Mouse (Mus musculus) forebrain, embryonic 10.5 days (tissue): Measurements from ENCODE around the gene Grm8. TPM values are rescaled to one million over a fixed set of nuclear protein-coding genes. Genes with fewer than 3 reads are reported as not detected.

Experiments used
- DNase-seq: peaks from one replicate; pipeline ENCODE4 v3.0.0-alpha.2; 2017; ENCODE audit warnings: low spot score; ENCODE audit errors: extremely low spot score
- H3K27ac ChIP-seq: fragments of 300-500 bp; sonication (generic); 2 replicates; pipeline ENCODE4 v1.5.1; 2016; ENCODE audit warnings: mild to moderate bottlenecking
- H3K27me3 ChIP-seq: fragments of 300-500 bp; sonication (generic); 2 replicates; pipeline ENCODE4 v1.6.1; 2016; ENCODE audit warnings: mild to moderate bottlenecking; ENCODE audit not compliant: poor library complexity, severe bottlenecking
- H3K36me3 ChIP-seq: fragments of 300-500 bp; sonication (generic); replicated peaks from 2 replicates; pipeline ENCODE4 v1.6.1; 2016; ENCODE audit warnings: mild to moderate bottlenecking, moderate library complexity
- H3K4me1 ChIP-seq: fragments of 300-500 bp; sonication (generic); 2 replicates; pipeline ENCODE4 v1.6.1; 2016
- H3K4me3 ChIP-seq: fragments of 300-500 bp; sonication (generic); 2 replicates; pipeline ENCODE4 v1.5.1; 2016; ENCODE audit warnings: mild to moderate bottlenecking, moderate library complexity
- H3K9me3 ChIP-seq: fragments of 300-500 bp; sonication (generic); 2 replicates; pipeline ENCODE4 v1.6.1; 2016; ENCODE audit warnings: mild to moderate bottlenecking, moderate library complexity
- WGBS: fragments of 180-500 bp; shearing (Covaris S2); methylation state at CpG from one replicate; pipeline ENCODE4 v1.1.7; 2016; 5-methylcytosine and 5-hydroxymethylcytosine counted together
- polyA plus RNA-seq: library from polyadenylated mRNA; unstranded; fragments of >200 nt; fragmentation: Nextera tagmentation; extraction: Ambion mirVana; gene quantifications from 2 replicates; pipeline ENCODE4 v1.2.1, GENCODE M21; 2016

The Grm8 gene
- polyA plus RNA-seq, 1 experiment from 2014 or later, result 0.78 TPM

DNA sequence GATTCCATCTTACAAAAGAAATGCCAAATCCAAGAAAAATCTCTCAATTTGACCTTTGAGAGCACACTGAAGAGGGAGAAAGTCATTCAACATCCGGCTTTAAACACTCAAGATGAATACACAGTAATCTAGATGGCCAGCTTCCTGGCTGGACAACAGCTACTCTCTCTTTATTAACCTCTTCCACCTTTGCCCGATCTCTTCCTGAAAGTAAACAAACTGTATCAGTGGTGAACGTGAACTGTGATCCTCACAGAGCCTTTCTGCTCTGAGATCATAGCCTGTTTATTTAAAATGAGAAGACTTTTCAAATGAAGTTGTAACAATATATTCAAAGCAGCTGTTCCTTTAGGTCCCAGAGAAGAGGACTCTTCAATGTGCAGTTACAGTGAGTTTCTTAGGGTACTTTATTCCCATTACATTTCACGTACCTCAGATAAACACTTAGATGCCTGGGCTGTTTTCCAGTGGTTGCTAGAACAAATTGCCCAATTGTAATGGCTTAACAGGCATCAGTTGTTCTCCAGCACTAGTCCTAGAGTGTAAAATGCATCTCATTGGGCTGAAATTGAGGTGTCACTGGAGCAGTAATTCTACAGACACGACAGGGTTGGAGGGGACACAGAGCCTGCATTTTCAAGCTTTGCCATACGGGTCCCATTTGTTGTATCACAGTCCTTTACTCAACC lies 473.1 kb downstream of the Grm8 start:
- Histone ChIP-seq H3K27me3 (no peaks in the 10 kb centered on the region), H3K9me3 (no peaks in the 10 kb centered on the region), H3K36me3 (no peaks in the 10 kb centered on the region), H3K4me1 (no peaks in the 10 kb centered on the region), H3K4me3 (no peak overlapping the region), H3K27ac (no peak overlapping the region)
- WGBS, result 77% methylated on average over 6 of the region's 6 CpGs
- no peak for DNase-seq

DNA sequence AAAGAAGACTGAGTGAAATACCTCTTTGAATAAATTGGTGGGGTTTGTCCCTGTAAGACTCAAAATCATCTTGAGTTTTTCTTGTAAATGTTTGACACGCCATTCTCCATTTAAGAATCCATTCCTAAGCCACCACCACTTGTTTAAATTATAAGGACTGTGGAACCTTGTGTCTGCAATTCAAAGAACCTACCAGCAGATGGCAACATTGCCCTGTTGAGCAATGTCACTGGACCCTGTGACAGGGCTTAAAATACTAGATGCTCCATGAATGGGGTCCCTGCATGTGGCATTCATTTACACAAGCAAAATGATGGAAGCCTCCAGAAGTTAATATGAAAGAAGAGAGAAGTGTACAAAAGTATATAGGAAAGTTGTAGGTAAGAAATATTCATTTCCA lies 477.5 kb downstream of the Grm8 start:
- H3K4me1 ChIP-seq, result no peaks in the 10 kb centered on the region
- no peak overlapping the region for H3K27ac ChIP-seq
- no peaks in the 10 kb centered on the region for H3K27me3 ChIP-seq
- peak; percentile 41 for DNase-seq
- H3K4me3 ChIP-seq, result no peak overlapping the region
- WGBS, result 65% methylated on average over 1 of the region's 1 CpGs
- 0 out of 2 replicates have a peak, but pooled peaks cover 4% of the 10 kb centered on the region for H3K9me3 ChIP-seq
- no peaks in the 10 kb centered on the region for H3K36me3 ChIP-seq

DNA sequence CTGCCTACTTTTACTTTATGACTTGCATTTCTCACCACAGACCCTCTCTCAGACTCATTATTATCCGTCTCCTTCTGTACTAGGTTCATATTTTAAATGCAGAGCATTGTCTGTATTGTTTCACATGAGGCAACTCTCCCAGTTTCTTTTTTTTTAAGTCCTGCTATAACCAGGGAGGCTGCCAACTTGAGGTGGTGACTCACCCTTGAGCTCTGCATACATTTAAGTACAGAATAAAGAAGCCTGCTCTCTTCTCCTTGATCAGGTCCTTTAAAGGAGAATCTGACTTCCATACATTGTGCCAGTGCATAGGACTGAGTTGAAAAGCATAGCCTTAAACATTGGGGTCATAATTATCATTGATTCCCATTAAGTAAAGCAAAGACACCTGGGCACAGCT lies 488.5 kb downstream of the Grm8 start:
- no peaks in the 10 kb centered on the region for H3K27me3 ChIP-seq
- no peak for DNase-seq
- no peak overlapping the region for H3K27ac ChIP-seq
- no peaks in the 10 kb centered on the region for H3K36me3 ChIP-seq
- H3K9me3 ChIP-seq, result no peaks in the 10 kb centered on the region
- no peak overlapping the region for H3K4me3 ChIP-seq
- H3K4me1 ChIP-seq, result no peaks in the 10 kb centered on the region
- WGBS, result 88% methylated on average over 1 of the region's 1 CpGs

DNA sequence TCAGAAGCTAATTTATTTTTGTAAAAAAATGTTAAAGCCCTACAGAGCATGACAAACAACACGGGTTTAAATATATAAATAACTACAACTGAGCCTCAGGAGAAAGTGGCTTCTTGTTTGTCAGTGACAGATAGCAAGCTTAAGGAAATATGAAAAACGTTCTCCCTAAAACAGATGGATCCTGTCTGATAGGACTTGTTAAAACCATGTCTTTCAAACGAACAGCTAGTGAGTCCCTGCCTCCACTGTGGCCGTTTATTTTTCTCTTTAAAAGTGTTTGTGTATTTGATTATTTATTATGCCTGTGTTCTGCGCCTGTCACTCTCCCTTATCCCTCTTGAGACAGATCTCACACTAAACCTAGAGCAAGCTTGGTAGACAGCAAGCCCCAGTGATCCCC lies 489.9 kb downstream of the Grm8 start:
- DNase-seq, result no peak
- WGBS, result 86% methylated on average over 5 of the region's 5 CpGs
- Histone ChIP-seq H3K9me3 (no peaks in the 10 kb centered on the region), H3K4me3 (no peak overlapping the region), H3K27ac (no peak overlapping the region), H3K36me3 (no peaks in the 10 kb centered on the region), H3K27me3 (no peaks in the 10 kb centered on the region), H3K4me1 (no peaks in the 10 kb centered on the region)

DNA sequence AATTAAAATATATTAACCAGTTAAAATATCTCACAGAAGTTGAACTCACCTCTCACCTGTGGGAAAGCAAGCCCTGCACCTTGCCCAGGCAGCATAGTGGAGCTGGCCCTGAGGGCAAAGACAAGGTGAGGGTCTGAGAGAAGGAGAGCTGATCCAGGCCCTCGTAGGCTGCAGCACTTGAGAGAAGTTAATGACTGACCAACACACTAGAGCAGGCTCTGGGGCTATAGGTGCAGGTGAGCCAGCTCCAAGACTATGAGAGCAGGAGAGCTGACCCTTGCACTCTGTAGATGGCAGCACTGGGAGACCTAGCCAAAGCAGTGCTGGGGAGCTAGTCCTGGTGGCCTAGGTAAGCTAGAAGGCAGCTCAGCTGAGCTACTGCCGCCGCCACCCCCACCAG lies 499.1 kb downstream of the Grm8 start:
- no peaks in the 10 kb centered on the region for H3K27me3 ChIP-seq
- H3K27ac ChIP-seq, result no peak overlapping the region
- H3K36me3 ChIP-seq, result no peaks in the 10 kb centered on the region
- 72% methylated on average over 3 of the region's 3 CpGs for WGBS
- no peaks in the 10 kb centered on the region for H3K9me3 ChIP-seq
- H3K4me1 ChIP-seq, result no peaks in the 10 kb centered on the region
- no peak overlapping the region for H3K4me3 ChIP-seq
- no peak for DNase-seq

DNA sequence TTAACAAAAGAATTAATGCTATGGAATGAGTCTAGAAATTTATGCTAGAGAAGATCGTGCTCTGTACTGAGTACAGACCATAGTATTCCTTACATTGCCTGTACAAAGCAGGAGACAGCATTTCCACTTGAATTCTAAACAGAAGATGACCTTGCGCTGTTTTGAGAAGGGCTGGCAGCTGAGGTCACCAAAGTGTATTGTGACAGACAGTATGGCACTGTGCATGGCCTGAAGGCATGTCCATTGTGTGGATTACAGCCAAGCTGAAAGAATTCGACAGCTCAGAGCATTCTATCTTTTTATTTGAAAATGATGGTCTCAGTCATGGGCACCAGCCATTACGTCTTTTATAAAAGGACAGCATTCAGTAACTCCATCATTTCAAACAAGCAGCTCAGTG lies 517.5 kb downstream of the Grm8 start:
- no peak for DNase-seq
- H3K9me3 ChIP-seq, result no peaks in the 10 kb centered on the region
- 72% methylated on average over 4 of the region's 4 CpGs for WGBS
- H3K27me3 ChIP-seq, result no peaks in the 10 kb centered on the region
- H3K4me1 ChIP-seq, result no peaks in the 10 kb centered on the region
- H3K4me3 ChIP-seq, result no peak overlapping the region
- H3K27ac ChIP-seq, result no peak overlapping the region
- H3K36me3 ChIP-seq, result no peaks in the 10 kb centered on the region

DNA sequence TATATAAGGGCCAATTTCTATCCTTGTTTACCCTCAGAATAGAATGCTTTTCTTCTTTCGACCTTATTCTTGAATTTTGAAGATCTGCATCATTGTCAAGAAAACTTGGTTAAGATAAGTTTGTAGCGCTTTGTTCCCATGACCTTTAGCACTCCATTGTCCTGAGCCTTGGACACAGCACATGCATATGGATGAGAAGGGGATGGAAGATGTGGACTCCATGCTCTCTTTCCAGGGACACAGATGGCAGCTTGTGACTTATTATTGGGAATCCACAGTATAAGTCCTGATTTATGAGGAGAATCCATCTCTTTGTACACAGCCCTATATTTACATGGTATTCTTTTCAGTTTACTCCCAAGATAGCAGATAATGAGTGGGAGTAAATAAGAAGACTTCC lies 554.5 kb downstream of the Grm8 start:
- Histone ChIP-seq H3K27me3 (no peaks in the 10 kb centered on the region), H3K36me3 (no peaks in the 10 kb centered on the region), H3K27ac (no peak overlapping the region), H3K9me3 (no peaks in the 10 kb centered on the region), H3K4me3 (no peak overlapping the region), H3K4me1 (no peaks in the 10 kb centered on the region)
- DNase-seq, result no peak
- WGBS, result 86% methylated on average over 2 of the region's 2 CpGs

DNA sequence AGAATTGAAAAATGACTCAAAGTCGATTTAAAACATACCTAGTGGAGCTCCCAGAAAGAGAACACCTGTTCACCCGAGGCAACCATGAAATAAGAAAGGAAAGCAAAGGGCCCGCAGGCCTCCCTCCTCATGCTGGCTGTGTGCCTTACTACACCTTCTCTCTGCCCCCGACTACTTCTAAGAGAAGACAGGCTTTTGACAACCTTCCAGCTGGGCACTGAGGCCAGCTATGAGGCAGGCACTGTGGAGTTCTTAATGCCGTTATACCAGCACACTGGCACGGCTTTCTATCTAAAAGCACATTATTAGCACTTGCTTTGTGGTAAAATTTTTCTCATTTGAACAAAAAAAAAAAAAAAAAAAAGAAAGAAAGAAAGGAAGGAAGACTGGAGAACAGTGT lies 589.5 kb downstream of the Grm8 start:
- no peak overlapping the region for H3K4me3 ChIP-seq
- H3K27ac ChIP-seq, result no peak overlapping the region
- no peak for DNase-seq
- WGBS, result 81% methylated on average over 6 of the region's 6 CpGs
- no peaks in the 10 kb centered on the region; the same call in 1 of the 2 replicates for H3K4me1 ChIP-seq
- no peaks in the 10 kb centered on the region for H3K9me3 ChIP-seq
- H3K36me3 ChIP-seq, result no peaks in the 10 kb centered on the region
- no peaks in the 10 kb centered on the region for H3K27me3 ChIP-seq

DNA sequence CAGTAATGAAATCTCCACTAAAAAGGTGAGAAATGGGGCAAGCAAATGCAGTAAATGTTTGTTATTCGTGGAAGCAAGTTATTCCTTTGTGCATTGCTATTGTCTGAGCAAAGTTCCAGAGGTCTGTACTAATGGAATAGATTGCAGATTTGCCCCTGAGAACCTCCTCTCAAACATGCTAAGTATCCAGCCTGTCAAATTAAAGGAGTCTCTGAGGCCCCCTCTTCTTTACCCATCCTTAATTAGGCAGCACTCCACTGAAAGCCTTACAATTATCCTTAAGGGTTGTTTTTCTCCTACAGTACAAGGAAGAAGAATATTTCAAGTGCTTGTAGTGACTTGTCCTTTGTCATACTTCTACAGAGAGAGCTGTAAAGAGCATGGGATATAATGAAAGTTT lies 617.4 kb downstream of the Grm8 start:
- WGBS, result 63% methylated on average over 1 of the region's 1 CpGs
- H3K36me3 ChIP-seq, result no peaks in the 10 kb centered on the region
- H3K4me3 ChIP-seq, result no peak overlapping the region
- H3K4me1 ChIP-seq, result 0 out of 2 replicates have a peak, but pooled peaks cover 6% of the 10 kb centered on the region
- H3K27me3 ChIP-seq, result no peaks in the 10 kb centered on the region
- no peak for DNase-seq
- H3K9me3 ChIP-seq, result no peaks in the 10 kb centered on the region
- no peak overlapping the region for H3K27ac ChIP-seq

DNA sequence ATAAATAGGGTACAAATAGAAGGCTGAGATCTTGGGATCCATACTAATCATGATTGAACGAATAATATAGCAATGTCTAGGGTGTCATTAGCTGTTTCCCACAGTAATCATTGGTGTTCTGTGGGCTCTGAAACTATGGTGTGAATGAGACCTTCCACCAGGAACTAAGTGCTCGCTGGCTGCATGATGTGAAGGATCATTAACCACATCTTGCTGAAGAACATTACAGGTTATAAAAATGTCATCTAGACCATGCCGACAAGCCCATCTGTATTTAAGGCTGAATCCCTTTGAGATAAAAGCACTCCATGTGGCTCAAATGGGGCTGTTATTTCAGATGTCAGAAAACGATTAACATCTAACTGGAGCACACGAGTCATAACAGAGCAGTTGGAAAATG lies 674.0 kb downstream of the Grm8 start:
- H3K36me3 ChIP-seq, result no peaks in the 10 kb centered on the region
- DNase-seq, result no peak
- no peaks in the 10 kb centered on the region for H3K27me3 ChIP-seq
- no peak overlapping the region for H3K4me3 ChIP-seq
- no peak overlapping the region for H3K27ac ChIP-seq
- H3K9me3 ChIP-seq, result no peaks in the 10 kb centered on the region
- 87% methylated on average over 5 of the region's 5 CpGs for WGBS
- no peaks in the 10 kb centered on the region for H3K4me1 ChIP-seq

DNA sequence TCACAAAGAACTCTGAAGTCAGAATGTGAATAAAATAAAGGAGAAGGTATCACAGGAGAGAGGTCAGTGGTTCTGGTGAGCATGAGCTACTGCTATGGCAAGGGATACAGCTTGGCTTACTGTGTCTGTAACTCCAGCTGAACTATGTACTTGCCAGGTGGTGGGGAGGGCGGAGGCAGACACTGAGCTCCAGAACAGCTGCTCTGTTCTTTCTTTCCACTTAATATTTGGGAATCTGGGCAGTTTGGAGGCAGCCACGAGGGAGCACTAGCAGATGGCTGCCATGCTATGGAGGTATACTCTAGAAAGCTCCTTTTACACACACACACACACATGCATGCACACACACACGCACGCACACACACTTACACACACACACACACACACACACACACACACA lies 726.5 kb downstream of the Grm8 start:
- Histone ChIP-seq H3K9me3 (no peaks in the 10 kb centered on the region), H3K4me3 (no peak overlapping the region), H3K27ac (no peak overlapping the region), H3K4me1 (no peaks in the 10 kb centered on the region), H3K27me3 (no peaks in the 10 kb centered on the region), H3K36me3 (no peaks in the 10 kb centered on the region)
- DNase-seq, result no peak
- WGBS, result 85% methylated on average over 4 of the region's 4 CpGs

DNA sequence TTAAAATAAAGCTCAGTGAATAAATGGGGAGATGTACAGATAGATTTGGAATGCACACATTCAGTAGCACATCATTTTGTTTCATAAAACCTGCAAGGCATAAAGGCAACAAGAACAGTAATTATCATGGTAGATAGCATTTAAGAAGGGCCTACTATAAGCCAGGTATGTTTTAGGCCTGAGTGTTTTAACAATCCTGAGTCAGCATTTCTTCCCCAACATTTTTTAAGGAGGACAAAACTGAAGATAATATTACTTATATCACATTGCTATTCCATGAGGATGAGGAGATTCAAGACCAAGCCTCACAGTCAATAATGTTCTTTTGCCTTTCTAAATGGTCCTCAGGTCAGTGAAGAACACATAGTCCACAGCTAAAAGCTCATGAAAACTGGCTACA lies 762.6 kb downstream of the Grm8 start:
- no peaks in the 10 kb centered on the region for H3K27me3 ChIP-seq
- no peaks in the 10 kb centered on the region for H3K36me3 ChIP-seq
- no peak overlapping the region for H3K27ac ChIP-seq
- no peak for DNase-seq
- no peak overlapping the region for H3K4me3 ChIP-seq
- no peaks in the 10 kb centered on the region for H3K4me1 ChIP-seq
- H3K9me3 ChIP-seq, result no peaks in the 10 kb centered on the region

DNA sequence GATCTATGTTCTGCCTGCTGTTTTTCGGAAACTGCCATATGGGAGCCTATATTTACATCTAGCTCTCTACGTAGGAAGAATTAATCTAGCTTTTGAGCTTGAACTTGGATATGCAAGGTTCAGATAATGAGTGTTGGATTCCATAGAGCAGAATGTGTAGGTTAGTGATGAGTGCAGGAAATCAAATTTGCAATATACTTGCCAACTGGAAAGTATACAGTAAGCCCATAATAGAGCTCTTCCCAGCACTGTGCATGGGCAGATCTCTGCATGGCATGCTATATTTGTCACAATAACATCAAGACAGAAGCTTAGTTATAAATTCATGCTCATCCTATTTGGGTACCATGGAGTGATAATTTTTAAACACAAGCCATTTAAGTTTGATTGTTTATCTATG lies 763.9 kb downstream of the Grm8 start:
- no peak overlapping the region for H3K27ac ChIP-seq
- DNase-seq, result no peak
- no peaks in the 10 kb centered on the region for H3K9me3 ChIP-seq
- H3K4me3 ChIP-seq, result no peak overlapping the region
- no peaks in the 10 kb centered on the region for H3K4me1 ChIP-seq
- no peaks in the 10 kb centered on the region for H3K36me3 ChIP-seq
- H3K27me3 ChIP-seq, result no peaks in the 10 kb centered on the region
- WGBS, result 86% methylated on average over 2 of the region's 2 CpGs

DNA sequence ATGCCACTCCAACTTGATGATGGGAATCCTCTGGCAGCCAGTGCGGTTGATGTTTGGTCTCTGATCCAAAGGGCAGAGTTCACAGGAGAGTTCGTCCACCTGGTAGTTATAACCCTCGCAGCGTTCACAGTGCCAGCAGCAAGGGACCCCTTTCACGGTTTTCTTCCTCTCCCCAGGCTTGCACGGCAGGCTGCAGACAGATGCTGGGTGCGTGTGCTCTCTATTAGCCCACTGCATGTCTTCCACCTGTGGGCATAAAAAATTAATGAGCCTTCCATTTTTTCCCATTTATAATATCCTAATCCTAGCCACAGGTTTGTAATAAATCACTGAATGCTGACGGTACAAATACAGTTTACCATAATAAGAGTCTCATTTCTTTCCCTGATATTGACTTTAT lies 771.2 kb downstream of the Grm8 start:
- Histone ChIP-seq H3K36me3 (no peaks in the 10 kb centered on the region), H3K27ac (no peak overlapping the region), H3K27me3 (no peaks in the 10 kb centered on the region), H3K4me3 (no peak overlapping the region), H3K9me3 (no peaks in the 10 kb centered on the region), H3K4me1 (no peaks in the 10 kb centered on the region)
- no peak for DNase-seq
- WGBS, result 86% methylated on average over 8 of the region's 8 CpGs
